Mouse (Mus musculus) liver (tissue): ENCODE data around the gene BC034090.

ENCODE experiments used
- DNase-seq: peaks from one replicate; pipeline ENCODE4 v3.0.0-alpha.2; 2020; ENCODE audit warnings: mixed read lengths

The BC034090 gene

GRCm38 (mm10) chr1:155215066-155215764 is 29.0 kb downstream of the BC034090 start:
- DNase-seq, result no peak

GRCm38 (mm10) chr1:155213912-155214311 is 30.3 kb downstream of the BC034090 start:
- DNase-seq, result no peak

- DNase-seq, result no peak
Observed at GRCm38 (mm10) chr1:155212936-155213774, 31.1 kb downstream of the BC034090 start.

- no peak for DNase-seq
Observed at GRCm38 (mm10) chr1:155212493-155212892, 31.8 kb downstream of the BC034090 start.

GRCm38 (mm10) chr1:155212081-155212480 is 32.2 kb downstream of the BC034090 start:
- DNase-seq, result no peak

- DNase-seq, result no peak
Observed at GRCm38 (mm10) chr1:155211017-155211416, 33.2 kb downstream of the BC034090 start.

GRCm38 (mm10) chr1:155210011-155210763 is 34.1 kb downstream of the BC034090 start:
- DNase-seq, result no peak

- DNase-seq, result no peak
Observed at GRCm38 (mm10) chr1:155207859-155208258, 36.4 kb downstream of the BC034090 start.

GRCm38 (mm10) chr1:155205822-155206660 is 38.2 kb downstream of the BC034090 start:
- no peak for DNase-seq

GRCm38 (mm10) chr1:155205311-155205710 is 38.9 kb downstream of the BC034090 start:
- no peak for DNase-seq

- DNase-seq, result no peak
Observed at GRCm38 (mm10) chr1:155204560-155205162, 39.6 kb downstream of the BC034090 start.

- DNase-seq, result no peak
Observed at GRCm38 (mm10) chr1:155203954-155204353, 40.3 kb downstream of the BC034090 start.

GRCm38 (mm10) chr1:155203101-155203500 is 41.1 kb downstream of the BC034090 start:
- DNase-seq, result no peak

GRCm38 (mm10) chr1:155202472-155202871 is 41.8 kb downstream of the BC034090 start:
- no peak for DNase-seq

- DNase-seq, result no peak
Observed at GRCm38 (mm10) chr1:155201914-155202313, 42.3 kb downstream of the BC034090 start.

- no peak for DNase-seq
Observed at GRCm38 (mm10) chr1:155201373-155201879, 42.8 kb downstream of the BC034090 start.

GRCm38 (mm10) chr1:155200967-155201366 is 43.3 kb downstream of the BC034090 start:
- no peak for DNase-seq

- DNase-seq, result no peak
Observed at GRCm38 (mm10) chr1:155199522-155199921, 44.7 kb downstream of the BC034090 start.

GRCm38 (mm10) chr1:155196691-155197090 is 47.6 kb downstream of the BC034090 start:
- DNase-seq, result no peak

GRCm38 (mm10) chr1:155192805-155193368 is 51.4 kb downstream of the BC034090 start:
- no peak for DNase-seq

- no peak for DNase-seq
Observed at GRCm38 (mm10) chr1:155191671-155192070, 52.6 kb downstream of the BC034090 start.
